Mouse (Mus musculus) MEL (cell line): ENCODE results near the gene Spata1. TPM values are rescaled to one million over a fixed set of nuclear protein-coding genes. Genes with fewer than 3 reads are reported as not detected.

Source experiments
- DNase-seq: peaks from one replicate; pipeline ENCODE4 v3.0.0; 2011; ENCODE audit warnings: low read depth, low spot score
- H3K27ac ChIP-seq: 2 replicates; pipeline ENCODE4 v1.5.1; 2012; ENCODE audit warnings: low read depth, mild to moderate bottlenecking, control low read depth, low read length, moderate library complexity; ENCODE audit not compliant: control insufficient read depth
- H3K27me3 ChIP-seq, 2 experiments: fragments of 150-350 bp in 1 of 2; sonication (generic) in 1 of 2; 2 replicates each; pipeline ENCODE4 v1.6.1; 2012; ENCODE audit warnings: low read length in 2 of 2, mild to moderate bottlenecking in 2 of 2, improper control_type of control experiment in 1 of 2, moderate library complexity in 1 of 2; ENCODE audit not compliant: insufficient read depth in 2 of 2, control insufficient read depth in 1 of 2
- H3K36me3 ChIP-seq, 2 experiments: 2 replicates each; pipeline ENCODE4 v1.6.1; 2012 to 2014; ENCODE audit warnings: low read length in 2 of 2, improper control_type of control experiment in 1 of 2, inconsistent platforms in 1 of 2, mild to moderate bottlenecking in 1 of 2; ENCODE audit not compliant: insufficient read depth in 2 of 2, control insufficient read depth in 1 of 2
- H3K4me1 ChIP-seq, 2 experiments: fragments of 150-350 bp in 1 of 2; sonication (generic) in 1 of 2; 2 replicates each; pipeline ENCODE4 v1.6.1; 2012; ENCODE audit warnings: low read length in 2 of 2, improper control_type of control experiment in 1 of 2, mild to moderate bottlenecking in 1 of 2; ENCODE audit not compliant: insufficient read depth in 2 of 2, control insufficient read depth in 1 of 2
- H3K4me3 ChIP-seq, 2 experiments: fragments of 150-350 bp in 1 of 2; sonication (generic) in 1 of 2; 2 replicates each; pipeline ENCODE4 v1.5.1; 2012; ENCODE audit warnings: low read depth in 2 of 2, low read length in 2 of 2, mild to moderate bottlenecking in 2 of 2, moderate library complexity in 2 of 2, control low read depth in 1 of 2, improper control_type of control experiment in 1 of 2; ENCODE audit not compliant: control insufficient read depth in 1 of 2, insufficient read depth in 1 of 2
- H3K79me2 ChIP-seq: 2 replicates; pipeline ENCODE4 v1.6.1; 2012; ENCODE audit warnings: mild to moderate bottlenecking, low read length, moderate library complexity; ENCODE audit not compliant: control insufficient read depth, poor library complexity, insufficient read depth
- H3K9ac ChIP-seq: 2 replicates; pipeline ENCODE4 v1.6.1; 2012; ENCODE audit warnings: low read depth, mild to moderate bottlenecking, control low read depth, low read length, moderate library complexity; ENCODE audit not compliant: control insufficient read depth, poor library complexity, severe bottlenecking
- H3K9me3 ChIP-seq: fragments of 150-350 bp; sonication (generic); replicated peaks from 2 replicates; pipeline ENCODE4 v1.6.1; 2012; ENCODE audit warnings: mild to moderate bottlenecking, low read length, improper control_type of control experiment, moderate library complexity; ENCODE audit not compliant: insufficient read depth
- BHLHE40 ChIP-seq: IDR thresholded peaks from 2 replicates; pipeline ENCODE4 v1.6.1; 2012; ENCODE audit warnings: low read depth, mild to moderate bottlenecking, inconsistent platforms, low read length, improper control_type of control experiment, borderline replicate concordance
- CHD1 ChIP-seq: IDR thresholded peaks from 2 replicates; pipeline ENCODE4 v1.6.1; 2012; ENCODE audit warnings: low read depth, mild to moderate bottlenecking, inconsistent platforms, low read length, improper control_type of control experiment
- CHD2 ChIP-seq: IDR thresholded peaks from 2 replicates; pipeline ENCODE4 v1.6.1; 2011; ENCODE audit warnings: low read length, improper control_type of control experiment
- CTCF ChIP-seq, 3 experiments: IDR thresholded peaks in 2 of 3; conservative IDR thresholded peaks in 1 of 3; 2 replicates each; pipeline ENCODE4 v1.5.1; 2011 to 2012; ENCODE audit warnings: low read length in 3 of 3, low read depth in 2 of 3, mild to moderate bottlenecking in 2 of 3, improper control_type of control experiment in 1 of 3, inconsistent platforms in 1 of 3, mixed read lengths in 1 of 3, moderate library complexity in 1 of 3; ENCODE audit not compliant: control insufficient read depth in 1 of 3, insufficient read depth in 1 of 3, poor library complexity in 1 of 3, severe bottlenecking in 1 of 3
- E2F4 ChIP-seq: IDR thresholded peaks from 2 replicates; pipeline ENCODE4 v1.6.1; 2011; ENCODE audit warnings: low read depth, low read length, improper control_type of control experiment, borderline replicate concordance
- EP300 ChIP-seq, 2 experiments: IDR thresholded peaks; 2 replicates each; pipeline ENCODE4 v1.6.1; 2011; ENCODE audit warnings: improper control_type of control experiment in 2 of 2, low read length in 2 of 2, low read depth in 1 of 2, mild to moderate bottlenecking in 1 of 2
- ETS1 ChIP-seq: IDR thresholded peaks from 2 replicates; pipeline ENCODE4 v1.6.1; 2012; ENCODE audit warnings: low read depth, mild to moderate bottlenecking, inconsistent platforms, low read length, improper control_type of control experiment, moderate library complexity
- GATA1 ChIP-seq: IDR thresholded peaks from 2 replicates; pipeline ENCODE4 v1.6.1; 2011; ENCODE audit warnings: low read depth, low read length, improper control_type of control experiment
- HCFC1 ChIP-seq: IDR thresholded peaks from 2 replicates; pipeline ENCODE4 v1.6.1; 2012; ENCODE audit warnings: low read depth, mild to moderate bottlenecking, inconsistent platforms, low read length, improper control_type of control experiment, moderate library complexity
- KAT2A ChIP-seq: conservative IDR thresholded peaks from 2 replicates; pipeline ENCODE4 v1.6.1; 2012; ENCODE audit warnings: low read depth, low read length, improper control_type of control experiment, inconsistent platforms
- MAX ChIP-seq: IDR thresholded peaks from 2 replicates; pipeline ENCODE4 v1.6.1; 2011; ENCODE audit warnings: low read length, improper control_type of control experiment
- MAZ ChIP-seq: IDR thresholded peaks from 2 replicates; pipeline ENCODE4 v1.6.1; 2012; ENCODE audit warnings: low read depth, mild to moderate bottlenecking, inconsistent platforms, low read length, improper control_type of control experiment
- MEF2A ChIP-seq: IDR thresholded peaks from 2 replicates; pipeline ENCODE4 v1.6.1; 2014; ENCODE audit warnings: low read depth, mild to moderate bottlenecking, inconsistent platforms, low read length, improper control_type of control experiment; ENCODE audit not compliant: poor library complexity, insufficient replicate concordance, severe bottlenecking; ENCODE audit errors: extremely low read depth
- MYB ChIP-seq: IDR thresholded peaks from 2 replicates; pipeline ENCODE4 v1.6.1; 2011; ENCODE audit warnings: mild to moderate bottlenecking, low read depth, low read length, improper control_type of control experiment
- MYC ChIP-seq: IDR thresholded peaks from 2 replicates; pipeline ENCODE4 v1.6.1; 2011; ENCODE audit warnings: low read depth, mild to moderate bottlenecking, low read length, improper control_type of control experiment, moderate library complexity
- NELFE ChIP-seq: IDR thresholded peaks from 2 replicates; pipeline ENCODE4 v1.6.1; 2011; ENCODE audit warnings: low read depth, low read length, improper control_type of control experiment
- RAD21 ChIP-seq: IDR thresholded peaks from 2 replicates; pipeline ENCODE4 v1.6.1; 2011; ENCODE audit warnings: mild to moderate bottlenecking, low read depth, low read length, improper control_type of control experiment
- RCOR1 ChIP-seq: IDR thresholded peaks from 2 replicates; pipeline ENCODE4 v1.6.1; 2012; ENCODE audit warnings: low read depth, mild to moderate bottlenecking, inconsistent platforms, low read length, improper control_type of control experiment
- SIN3A ChIP-seq: IDR thresholded peaks from 2 replicates; pipeline ENCODE4 v1.6.1; 2012; ENCODE audit warnings: low read length, improper control_type of control experiment, inconsistent platforms
- TAL1 ChIP-seq: IDR thresholded peaks from 2 replicates; pipeline ENCODE4 v1.6.1; 2012; ENCODE audit warnings: mild to moderate bottlenecking, inconsistent platforms, low read length, moderate library complexity, mixed read lengths
- TBP ChIP-seq: IDR thresholded peaks from 2 replicates; pipeline ENCODE4 v1.8.0; 2011; ENCODE audit warnings: low read depth, low read length, improper control_type of control experiment
- UBTF ChIP-seq: IDR thresholded peaks from 2 replicates; pipeline ENCODE4 v1.6.1; 2012; ENCODE audit warnings: low read depth, mild to moderate bottlenecking, inconsistent platforms, low read length, improper control_type of control experiment, moderate library complexity, borderline replicate concordance; ENCODE audit not compliant: insufficient read depth
- USF2 ChIP-seq, 2 experiments: IDR thresholded peaks; 2 replicates each; pipeline ENCODE4 v1.6.1; 2011 to 2012; ENCODE audit warnings: improper control_type of control experiment in 2 of 2, low read length in 2 of 2, borderline replicate concordance in 1 of 2, inconsistent platforms in 1 of 2, low read depth in 1 of 2, mild to moderate bottlenecking in 1 of 2; ENCODE audit not compliant: insufficient read depth in 1 of 2
- ZC3H11A ChIP-seq: IDR thresholded peaks from 2 replicates; pipeline ENCODE4 v1.6.1; 2012; ENCODE audit warnings: low read depth, mild to moderate bottlenecking, inconsistent platforms, low read length, improper control_type of control experiment
- ZMIZ1 ChIP-seq: IDR thresholded peaks from 2 replicates; pipeline ENCODE4 v1.6.1; 2012; ENCODE audit warnings: low read depth, mild to moderate bottlenecking, inconsistent platforms, low read length, improper control_type of control experiment, moderate library complexity
- ZNF384 ChIP-seq: IDR thresholded peaks from 2 replicates; pipeline ENCODE4 v1.6.1; 2012; ENCODE audit warnings: low read depth, mild to moderate bottlenecking, inconsistent platforms, low read length, improper control_type of control experiment
- polyA plus RNA-seq, 2 experiments: library from polyadenylated mRNA; stranded (reverse) in 1 of 2; unstranded in 1 of 2; fragments of >175 nt in 1 of 2; fragments of >200 nt in 1 of 2; gene quantifications; 2 replicates each; pipeline versions ENCODE4 v1.2.1 to v1.2.4; 2012; ENCODE audit warnings: low replicate concordance in 2 of 2, low read depth in 1 of 2; ENCODE audit not compliant: insufficient read length in 2 of 2, insufficient read depth in 1 of 2, missing spikeins in 1 of 2
- total RNA-seq: library from RNA; depleted of rRNA; stranded (reverse); fragments of 300-350 nt; gene quantifications from 2 replicates; pipeline ENCODE4 v1.2.3, GENCODE M21; 2012

The Spata1 gene
- total and polyA plus RNA-seq, 3 experiments: 1.1 to 1.9 TPM; not detected in 1

DNA sequence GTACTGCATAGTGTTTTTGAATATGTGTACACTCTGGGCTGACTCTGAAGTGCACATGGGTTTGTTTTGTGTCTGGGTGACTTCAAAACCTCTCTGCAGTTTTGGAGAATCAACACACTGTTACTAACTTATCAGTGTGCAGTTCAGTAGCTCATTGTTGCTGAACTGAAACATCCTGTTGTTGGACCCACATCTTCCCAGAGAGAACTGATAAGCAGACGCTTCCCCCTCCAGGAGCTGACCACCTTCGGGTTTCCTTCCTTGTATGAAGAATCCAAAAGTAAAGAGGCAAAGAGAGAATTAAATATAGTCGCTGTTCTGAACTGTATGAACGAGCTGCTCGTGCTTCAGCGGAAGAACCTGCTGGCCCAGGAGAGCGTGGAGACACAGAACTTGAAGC, 80.7 kb downstream of the Spata1 start (continued):
- TF ChIP-seq ZNF384 (no peak), TBP (no peak), CHD1 (no peak)
- TF ChIP-seq, all 39 proteins: peak for 7

DNA sequence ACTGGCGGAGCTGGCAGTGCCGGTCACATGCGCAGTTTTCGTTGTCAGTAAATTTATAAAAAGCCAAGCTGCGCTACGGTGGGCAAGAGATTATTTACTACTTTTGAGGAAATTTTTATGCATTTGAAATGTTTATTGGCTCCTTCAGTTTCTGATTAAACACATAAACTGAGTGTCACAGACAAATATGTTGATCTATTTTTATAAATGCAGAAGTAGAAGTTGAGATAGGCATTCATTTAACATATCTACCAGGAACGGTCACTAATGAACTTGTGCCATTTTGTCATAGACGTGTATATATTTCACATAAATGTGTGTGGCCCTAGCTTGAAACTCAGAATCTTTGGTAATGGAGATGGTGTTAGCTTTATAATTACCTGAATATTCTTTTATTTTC, 81.7 kb downstream of the Spata1 start:
- H3K9me3 ChIP-seq: no peaks in the 10 kb centered on the region
- H3K79me2 ChIP-seq: peaks cover 22% of the 10 kb centered on the region; the same call in 1 of the 2 replicates
- no peak overlapping the region for H3K9ac ChIP-seq
- H3K4me3 ChIP-seq: no peak overlapping the region
- DNase-seq: peak; percentile 17
- peak overlapping the region; percentile 71 for H3K27ac ChIP-seq
- no peak for TF ChIP-seq E2F4
- TF ChIP-seq MYB: no peak
- no peak for TF ChIP-seq ZNF384
- TF ChIP-seq MEF2A: peak; percentile 69; the same call in 1 of the 2 replicates
- no peak for TF ChIP-seq UBTF
- TF ChIP-seq RAD21: no peak
- no peak for TF ChIP-seq KAT2A
- no peak for TF ChIP-seq CHD1
- no peak for TF ChIP-seq ZMIZ1
- TF ChIP-seq MAX: no peak
- TF ChIP-seq NELFE: no peak
- TF ChIP-seq USF2 (IDR thresholded peaks at IDR 0.05; ENCODE audit: borderline replicate concordance in 1 of 2, insufficient read depth in 1 of 2, low read depth in 1 of 2, low read length in 2 of 2): no peak
- TF ChIP-seq RCOR1: no peak
- TF ChIP-seq GATA1: no peak
- TF ChIP-seq HCFC1: no peak
- no peak for TF ChIP-seq MAZ
- no peak for TF ChIP-seq TAL1
- no peak for TF ChIP-seq CHD2
- TF ChIP-seq SIN3A: peak; percentile 9; the same call in 1 of the 2 replicates
- TF ChIP-seq CTCF (IDR thresholded peaks at IDR 0.05 in 2 of 3, conservative IDR thresholded peaks at IDR 0.05 in 1 of 3; ENCODE audit: control insufficient read depth in 1 of 3, insufficient read depth in 1 of 3, low read depth in 2 of 3, low read length in 3 of 3, poor library complexity in 1 of 3, severe bottlenecking in 1 of 3): no peak
- TF ChIP-seq MYC: no peak
- TF ChIP-seq EP300 (IDR thresholded peaks at IDR 0.05; ENCODE audit: low read depth in 1 of 2, low read length in 2 of 2): peak; percentile 51 to 62
- TF ChIP-seq ZC3H11A: no peak
- TF ChIP-seq BHLHE40: no peak
- TF ChIP-seq ETS1: no peak
- H3K4me1 ChIP-seq: peaks cover 20 to 32% of the 10 kb centered on the region in 2 experiments
- peaks cover 4 to 32% of the 10 kb centered on the region in 2 experiments for H3K36me3 ChIP-seq
- H3K27me3 ChIP-seq: no peaks in the 10 kb centered on the region
